Mouse (Mus musculus) hindbrain, embryonic 12.5 days (tissue): ENCODE measurements around the gene Atp10b. TPM values are rescaled to one million over a fixed set of nuclear protein-coding genes. Genes with fewer than 3 reads are reported as not detected.

Experiments
- ATAC-seq: fragments of 200-750 bp; cut with Nextera tagmentation; 2 replicates; pipeline ENCODE4 v1.8.0; 2017; ENCODE audit warnings: moderate TSS enrichment; ENCODE audit not compliant: low FRiP score
- H3K27ac ChIP-seq: fragments of 300-500 bp; sonication (generic); 2 replicates; pipeline ENCODE4 v1.5.1; 2016; ENCODE audit warnings: mild to moderate bottlenecking
- H3K27me3 ChIP-seq: fragments of 300-500 bp; sonication (generic); 2 replicates; pipeline ENCODE4 v1.6.1; 2016; ENCODE audit warnings: mild to moderate bottlenecking
- H3K36me3 ChIP-seq: fragments of 300-500 bp; sonication (generic); 2 replicates; pipeline ENCODE4 v1.6.1; 2016; ENCODE audit warnings: mild to moderate bottlenecking
- H3K4me1 ChIP-seq: fragments of 300-500 bp; sonication (generic); 2 replicates; pipeline ENCODE4 v1.6.1; 2016
- H3K4me2 ChIP-seq: fragments of 300-500 bp; sonication (generic); replicated peaks from 2 replicates; pipeline ENCODE4 v1.6.1; 2016; ENCODE audit warnings: mild to moderate bottlenecking
- H3K4me3 ChIP-seq: fragments of 300-500 bp; sonication (generic); 2 replicates; pipeline ENCODE4 v1.5.1; 2016; ENCODE audit warnings: mild to moderate bottlenecking
- H3K9ac ChIP-seq: fragments of 300-500 bp; sonication (generic); 2 replicates; pipeline ENCODE4 v1.6.1; 2016; ENCODE audit warnings: mild to moderate bottlenecking, moderate library complexity
- H3K9me3 ChIP-seq: fragments of 300-500 bp; sonication (generic); replicated peaks from 2 replicates; pipeline ENCODE4 v1.6.1; 2016; ENCODE audit warnings: mild to moderate bottlenecking
- WGBS: fragments of 180-500 bp; shearing (Covaris S2); methylation state at CpG from one replicate; pipeline ENCODE4 v1.1.7; 2016; 5-methylcytosine and 5-hydroxymethylcytosine counted together
- polyA plus RNA-seq: library from polyadenylated mRNA; unstranded; fragments of >200 nt; fragmentation: Nextera tagmentation; extraction: Ambion mirVana; gene quantifications from 2 replicates; pipeline ENCODE4 v1.2.1, GENCODE M21; 2016

The Atp10b gene
- polyA plus RNA-seq, 1 experiment from 2014 or later = 0.59 TPM

DNA sequence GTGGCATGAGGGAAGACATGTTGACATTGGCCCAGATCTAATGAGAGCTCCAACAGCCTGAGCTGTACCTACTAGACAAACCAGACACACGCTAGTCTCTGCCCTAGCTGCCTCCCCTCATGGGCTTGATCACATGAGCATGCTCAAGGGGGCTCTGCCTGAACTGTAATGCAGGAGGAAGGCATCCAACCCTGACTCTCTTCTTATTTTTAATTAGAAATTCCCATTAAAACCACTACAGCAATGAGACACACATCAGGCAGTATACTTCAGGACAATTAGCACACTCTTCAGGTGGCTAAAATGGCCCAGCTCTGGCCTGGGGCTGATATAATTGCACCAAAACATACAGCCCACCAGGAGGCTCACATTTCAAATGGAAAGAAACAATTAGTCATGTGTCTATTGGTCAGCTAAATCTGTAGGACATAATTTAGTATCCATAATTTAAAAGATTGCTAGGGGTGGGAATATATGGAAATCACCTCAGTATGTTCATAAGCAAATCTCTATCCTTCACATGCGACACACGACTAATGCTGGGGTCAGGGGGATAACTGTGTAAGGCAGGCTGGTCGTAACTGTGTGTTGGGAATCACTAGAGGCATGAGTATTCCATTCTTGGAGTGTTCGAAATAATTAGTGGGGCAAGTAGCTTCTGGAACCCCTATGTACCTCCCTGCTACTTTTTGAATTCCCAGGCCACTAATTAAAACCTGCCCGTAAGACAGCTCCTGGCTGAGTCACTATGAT lies 120.0 kb downstream of the Atp10b start:
- no peaks in the 10 kb centered on the region for H3K36me3 ChIP-seq
- 66% methylated on average over 6 of the region's 6 CpGs for WGBS

DNA sequence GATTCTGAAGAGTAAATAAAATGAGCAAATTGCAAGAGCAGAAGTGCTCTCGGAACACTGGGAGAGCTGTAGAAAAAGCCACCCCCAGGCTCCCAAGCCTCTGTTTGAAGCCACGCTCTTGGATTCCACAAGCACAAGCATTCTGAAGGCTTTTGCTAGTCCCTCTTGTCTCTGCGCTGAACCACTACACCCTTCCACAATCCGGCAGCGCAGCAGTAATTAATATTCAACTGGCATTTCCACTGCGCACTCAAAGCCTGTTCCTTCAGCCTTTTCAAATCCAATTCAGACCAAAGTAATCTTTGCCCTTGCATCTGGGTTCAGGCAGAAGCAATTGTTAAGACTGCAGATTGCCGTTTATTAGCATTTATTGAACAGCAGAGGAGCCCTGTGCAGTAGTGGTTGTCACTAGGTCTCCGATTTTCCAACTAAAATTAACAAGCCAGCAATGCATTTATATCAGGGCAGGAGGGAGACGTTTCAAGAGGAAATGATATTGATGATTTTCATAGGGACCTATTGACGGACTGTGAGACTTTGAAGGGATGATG lies 120.7 kb downstream of the Atp10b start:
- no peaks in the 10 kb centered on the region for H3K36me3 ChIP-seq
- peak overlapping the region; percentile 52; the same call in 1 of the 2 replicates for H3K27ac ChIP-seq
- peak; percentile 80 for ATAC-seq
- H3K9me3 ChIP-seq = no peaks in the 10 kb centered on the region
- no peaks in the 10 kb centered on the region for H3K27me3 ChIP-seq
- no peak overlapping the region for H3K9ac ChIP-seq
- peaks cover 11% of the 10 kb centered on the region for H3K4me1 ChIP-seq
- H3K4me2 ChIP-seq = peak overlapping the region; percentile 30
- 59% methylated on average over 10 of the region's 10 CpGs for WGBS
- H3K4me3 ChIP-seq = no peak overlapping the region

More for the DNA sequence above, 120.0 kb downstream of the Atp10b start:
- H3K27me3 ChIP-seq = no peaks in the 10 kb centered on the region
- no peaks in the 10 kb centered on the region for H3K9me3 ChIP-seq
- H3K4me3 ChIP-seq = no peak overlapping the region
- H3K9ac ChIP-seq = no peak overlapping the region
- ATAC-seq = peak; percentile 73
- H3K27ac ChIP-seq = peak overlapping the region; percentile 52; the same call in 1 of the 2 replicates
- peaks cover 11% of the 10 kb centered on the region for H3K4me1 ChIP-seq
- H3K4me2 ChIP-seq = peak overlapping the region; percentile 30

DNA sequence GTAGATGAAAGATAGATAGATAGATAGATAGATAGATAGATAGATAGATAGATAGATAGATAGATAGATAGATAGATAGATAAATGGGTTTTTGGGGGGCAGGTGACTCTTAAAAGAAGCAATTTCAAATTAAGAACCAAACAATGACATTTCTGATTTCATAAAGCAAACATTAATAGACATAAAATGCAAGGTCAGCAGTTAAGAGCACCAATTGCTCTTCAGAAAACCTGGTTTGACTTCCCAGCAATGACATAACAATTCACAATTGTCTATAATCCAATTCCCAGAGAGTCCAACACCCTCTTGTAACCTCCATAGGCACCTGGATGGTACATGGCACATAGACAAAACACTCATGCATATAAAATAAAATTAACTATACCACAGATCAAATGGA lies 124.2 kb downstream of the Atp10b start:
- no peak for ATAC-seq
- H3K27me3 ChIP-seq = no peaks in the 10 kb centered on the region
- H3K4me3 ChIP-seq = no peak overlapping the region
- no peak overlapping the region for H3K4me2 ChIP-seq
- no peak overlapping the region for H3K27ac ChIP-seq
- H3K36me3 ChIP-seq = no peaks in the 10 kb centered on the region
- H3K9ac ChIP-seq = no peak overlapping the region
- H3K9me3 ChIP-seq = no peaks in the 10 kb centered on the region
- peaks cover 11% of the 10 kb centered on the region for H3K4me1 ChIP-seq

DNA sequence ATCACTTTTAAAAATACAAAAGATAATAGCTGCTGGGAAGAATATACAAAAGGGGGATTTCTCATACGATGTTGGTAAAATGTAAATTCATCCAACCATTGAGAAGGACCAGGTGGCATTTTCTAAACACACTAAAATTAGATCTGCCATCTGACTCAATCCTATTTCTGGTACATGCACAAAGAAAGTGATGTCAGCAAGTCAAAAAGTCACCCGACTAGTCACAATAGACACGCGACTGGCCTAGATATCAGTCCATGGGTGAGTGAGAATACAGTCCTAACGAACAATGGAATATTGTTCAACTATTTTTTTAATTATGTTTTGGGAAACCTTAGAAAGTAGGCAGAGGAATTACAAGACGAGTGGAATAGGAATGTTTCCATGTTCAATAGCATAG lies 147.9 kb downstream of the Atp10b start:
- H3K36me3 ChIP-seq = no peaks in the 10 kb centered on the region
- no peaks in the 10 kb centered on the region for H3K9me3 ChIP-seq
- no peak overlapping the region for H3K9ac ChIP-seq
- H3K27me3 ChIP-seq = no peaks in the 10 kb centered on the region
- no peak overlapping the region for H3K27ac ChIP-seq
- H3K4me3 ChIP-seq = no peak overlapping the region
- no peak for ATAC-seq
- no peaks in the 10 kb centered on the region for H3K4me1 ChIP-seq
- H3K4me2 ChIP-seq = no peak overlapping the region
- 89% methylated on average over 6 of the region's 6 CpGs for WGBS

DNA sequence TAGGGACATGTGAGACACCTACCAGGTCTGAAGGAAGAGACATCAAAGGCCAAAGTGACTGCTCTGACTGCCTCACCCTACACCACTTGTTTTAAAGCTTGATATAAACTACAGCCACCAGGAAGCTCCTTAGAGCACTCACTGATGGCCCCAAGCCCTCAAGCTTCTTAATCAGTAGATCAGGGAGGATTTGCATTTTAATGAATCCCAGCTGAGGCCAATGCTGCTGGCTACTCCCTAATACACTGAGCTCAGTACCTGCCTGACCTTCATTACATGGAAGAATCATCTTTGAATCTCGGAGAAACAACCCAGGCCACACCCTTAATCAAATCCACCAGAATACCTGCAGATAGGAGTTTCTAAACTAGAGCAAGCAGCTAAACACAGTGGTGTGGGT lies 161.3 kb downstream of the Atp10b start:
- H3K4me2 ChIP-seq = no peak overlapping the region
- no peaks in the 10 kb centered on the region for H3K4me1 ChIP-seq
- no peaks in the 10 kb centered on the region for H3K9me3 ChIP-seq
- no peaks in the 10 kb centered on the region for H3K36me3 ChIP-seq
- 58% methylated on average over 1 of the region's 1 CpGs for WGBS
- H3K4me3 ChIP-seq = no peak overlapping the region
- H3K27ac ChIP-seq = no peak overlapping the region
- ATAC-seq = no peak
- no peaks in the 10 kb centered on the region for H3K27me3 ChIP-seq
- no peak overlapping the region for H3K9ac ChIP-seq

Other genes starting within 250 kb of the Atp10b start
- not detected in 2 replicates for gene Gm9972, start 114.1 kb upstream of the Atp10b start, polyA plus RNA-seq